ENCODE assay signal across 8 mouse cellular contexts in the genomic region with DNA sequence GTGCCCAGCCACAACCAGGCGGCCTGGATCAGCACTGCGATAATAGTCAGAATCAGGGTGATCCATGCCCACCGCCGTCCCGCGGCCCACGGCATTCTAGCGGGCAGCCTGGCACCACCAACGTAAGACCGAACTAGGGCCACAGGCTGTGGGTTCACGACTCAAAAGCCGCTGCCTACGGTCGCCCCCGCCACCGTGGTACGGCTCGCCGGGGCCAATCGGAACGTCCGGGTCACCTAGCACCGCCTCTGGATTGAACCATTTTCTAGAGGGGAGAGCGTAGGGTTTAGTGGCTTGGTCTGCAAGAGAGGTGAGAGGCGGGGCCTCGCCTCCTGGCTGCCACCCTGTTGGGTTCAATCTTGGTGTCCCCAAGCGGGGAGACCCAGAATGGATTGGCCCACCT. TPM values are rescaled to one million over a fixed set of nuclear protein-coding genes. Genes with fewer than 3 reads are reported as not detected.
DNase-seq lines count a peak whose midpoint lies in the region; ATAC-seq and TF ChIP-seq lines count a peak whose summit lies in the region.

No protein-coding gene starts in this region.

- peaks cover 5% of the 10 kb centered on the region for H3K9me3 ChIP-seq in forebrain, embryonic 10.5 days
- peaks cover 4% of the 10 kb centered on the region for H3K9me3 ChIP-seq in heart, embryonic 16.5 days (replicated peaks; ENCODE audit: control insufficient read depth, low read length)
- H3K9me3 ChIP-seq in liver, embryonic 16.5 days (replicated peaks; ENCODE audit: control insufficient read depth, low read length), result no peaks in the 10 kb centered on the region
- 0 out of 2 replicates have a peak, but pooled peaks cover 4% of the 10 kb centered on the region for H3K9me3 ChIP-seq in neural tube, embryonic 13.5 days

- H3K4me2 ChIP-seq in heart, embryonic 16.5 days (ENCODE audit: low read depth, low read length), result peak overlapping the region; percentile 91
- peak overlapping the region; percentile 97 for H3K4me2 ChIP-seq in liver, embryonic 16.5 days (ENCODE audit: low read depth, low read length)
- peak overlapping the region; percentile 84 for H3K4me2 ChIP-seq in neural tube, embryonic 13.5 days

- peak; percentile 96 for ATAC-seq in heart, embryonic 16.5 days (replicated peaks; ENCODE audit: extremely low read depth, insufficient read depth, low FRiP score)
- peak; percentile 96 for ATAC-seq in liver, embryonic 16.5 days (ENCODE audit: low read depth)
- ATAC-seq in neural tube, embryonic 13.5 days (ENCODE audit: low read depth), result peak; percentile 97

- TF ChIP-seq POLR2A in testis, adult 2 months (IDR thresholded peaks at IDR 0.05; ENCODE audit: control insufficient read depth, low read depth, low read length), result peak; percentile 94

- peak overlapping the region; percentile 84 for H3K4me3 ChIP-seq in forebrain, embryonic 10.5 days
- peak overlapping the region; percentile 83 for H3K4me3 ChIP-seq in heart, embryonic 16.5 days (ENCODE audit: low read length)
- peak overlapping the region; percentile 73 for H3K4me3 ChIP-seq in liver, embryonic 16.5 days (ENCODE audit: low read depth, low read length)
- H3K4me3 ChIP-seq in neural tube, embryonic 13.5 days, result peak overlapping the region; percentile 79
- H3K4me3 ChIP-seq in testis, adult 2 months (ENCODE audit: control insufficient read depth, low read depth, low read length), result peak overlapping the region; percentile 94

- H3K4me1 ChIP-seq in forebrain, embryonic 10.5 days, result peaks cover 28% of the 10 kb centered on the region
- peaks cover 11% of the 10 kb centered on the region for H3K4me1 ChIP-seq in heart, embryonic 16.5 days (ENCODE audit: control insufficient read depth, insufficient read depth, low read length)
- H3K4me1 ChIP-seq in liver, embryonic 16.5 days (ENCODE audit: control insufficient read depth, low read depth, low read length), result peaks cover 15% of the 10 kb centered on the region
- peaks cover 19% of the 10 kb centered on the region for H3K4me1 ChIP-seq in neural tube, embryonic 13.5 days (replicated peaks)
- peaks cover 12% of the 10 kb centered on the region for H3K4me1 ChIP-seq in testis, adult 2 months (ENCODE audit: control insufficient read depth, insufficient read depth, low read length)

- H3K27ac ChIP-seq in forebrain, embryonic 10.5 days, result peak overlapping the region; percentile 90
- H3K27ac ChIP-seq in heart, embryonic 16.5 days (ENCODE audit: low read length), result peak overlapping the region; percentile 88
- peak overlapping the region; percentile 77 for H3K27ac ChIP-seq in liver, embryonic 16.5 days (ENCODE audit: low read length)
- peak overlapping the region; percentile 87 for H3K27ac ChIP-seq in neural tube, embryonic 13.5 days (replicated peaks)
- peak overlapping the region; percentile 88 for H3K27ac ChIP-seq in testis, adult 2 months (ENCODE audit: control insufficient read depth, insufficient read depth, low read depth, low read length)

- peaks cover 20% of the 10 kb centered on the region for H3K36me3 ChIP-seq in forebrain, embryonic 10.5 days (replicated peaks)
- H3K36me3 ChIP-seq in heart, embryonic 16.5 days (ENCODE audit: control insufficient read depth, insufficient read depth), result peaks cover 8% of the 10 kb centered on the region
- H3K36me3 ChIP-seq in liver, embryonic 16.5 days (ENCODE audit: control insufficient read depth, insufficient read depth), result no peaks in the 10 kb centered on the region
- peaks cover 12% of the 10 kb centered on the region for H3K36me3 ChIP-seq in neural tube, embryonic 13.5 days
- no peaks in the 10 kb centered on the region for H3K36me3 ChIP-seq in testis, adult 2 months (ENCODE audit: control insufficient read depth, insufficient read depth, low read length)

- H3K27me3 ChIP-seq in forebrain, embryonic 10.5 days (ENCODE audit: poor library complexity, severe bottlenecking), result no peaks in the 10 kb centered on the region
- no peaks in the 10 kb centered on the region for H3K27me3 ChIP-seq in heart, embryonic 16.5 days (ENCODE audit: control insufficient read depth, insufficient read depth, low read length)
- no peaks in the 10 kb centered on the region for H3K27me3 ChIP-seq in liver, embryonic 16.5 days (ENCODE audit: control insufficient read depth, insufficient read depth, low read depth, low read length)
- no peaks in the 10 kb centered on the region for H3K27me3 ChIP-seq in neural tube, embryonic 13.5 days
- H3K27me3 ChIP-seq in testis, adult 2 months (ENCODE audit: control insufficient read depth, insufficient read depth, low read length), result no peaks in the 10 kb centered on the region

- H3K9ac ChIP-seq in heart, embryonic 16.5 days (ENCODE audit: low read length), result peak overlapping the region; percentile 89
- peak overlapping the region; percentile 74 for H3K9ac ChIP-seq in liver, embryonic 16.5 days (ENCODE audit: low read depth, low read length)
- peak overlapping the region; percentile 83 for H3K9ac ChIP-seq in neural tube, embryonic 13.5 days

- WGBS in forebrain, embryonic 10.5 days, result under 1% methylated on average over 27 of the region's 27 CpGs
- WGBS in heart, embryonic 16.5 days, result under 1% methylated on average over 27 of the region's 27 CpGs
- WGBS in liver, embryonic 16.5 days (ENCODE audit: insufficient replicate concordance), result under 1% methylated on average over 27 of the region's 27 CpGs
- WGBS in neural tube, embryonic 13.5 days, result 0% methylated on average over 27 of the region's 27 CpGs

- peak; percentile 83 to 92 for DNase-seq in CD8-positive naive resting alpha-beta T cell, adult 2 months (ENCODE audit: low read depth in 2 of 2, low spot score in 2 of 2)
- peak; percentile 96 for DNase-seq in c-Kit-positive CD71-negative TER-119-negative erythroid progenitor cells, embryonic 14.5 days (ENCODE audit: low read depth)
- peak; percentile 93 for DNase-seq in forebrain, embryonic 10.5 days (ENCODE audit: extremely low spot score, low spot score)
- peak; percentile 90 to 95 for DNase-seq in kidney, postnatal 4 days

- no peak for TF ChIP-seq CTCF in testis, adult 2 months (IDR thresholded peaks at IDR 0.05; ENCODE audit: control insufficient read depth, insufficient read depth, insufficient replicate concordance, low read depth, low read length)

RNA-seq across cellular contexts. Expression of a gene that starts 10.2 kb away (rescaled TPM):
- polyA plus RNA-seq in forebrain, embryonic 10.5 days (2016; fragmentation: Nextera tagmentation; extraction: Ambion mirVana), result 1.1 and 1.4 TPM in 2 replicates
- polyA plus RNA-seq in heart, embryonic 16.5 days (2015; fragmentation: Nextera tagmentation; extraction: Ambion mirVana), result not detected in 2 replicates
- not detected in 2 replicates for polyA plus RNA-seq in liver, embryonic 16.5 days (2015; fragmentation: Nextera tagmentation; extraction: Ambion mirVana)
- polyA plus RNA-seq in neural tube, embryonic 13.5 days (2015; fragmentation: Nextera tagmentation; extraction: Ambion mirVana), result 1.6 and 2.2 TPM in 2 replicates
- 0.12 and 0.17 TPM in 2 replicates for polyA plus RNA-seq in testis, adult 2 months (2012; rRNA removed)

RNA-seq across cellular contexts. Expression of a gene that starts 13.9 kb away (rescaled TPM):
- polyA plus RNA-seq in forebrain, embryonic 10.5 days (2016; fragmentation: Nextera tagmentation; extraction: Ambion mirVana), result 23.6 and 23.7 TPM in 2 replicates
- polyA plus RNA-seq in heart, embryonic 16.5 days (2015; fragmentation: Nextera tagmentation; extraction: Ambion mirVana), result 60.6 and 69.8 TPM in 2 replicates
- 34.7 and 40.8 TPM in 2 replicates for polyA plus RNA-seq in liver, embryonic 16.5 days (2015; fragmentation: Nextera tagmentation; extraction: Ambion mirVana)
- polyA plus RNA-seq in neural tube, embryonic 13.5 days (2015; fragmentation: Nextera tagmentation; extraction: Ambion mirVana), result 35.4 and 38.0 TPM in 2 replicates
- polyA plus RNA-seq in testis, adult 2 months (2012; rRNA removed), result 11.1 and 13.6 TPM in 2 replicates

RNA-seq across cellular contexts. Expression of a gene that starts 14.8 kb away (rescaled TPM):
- polyA plus RNA-seq in forebrain, embryonic 10.5 days (2016; fragmentation: Nextera tagmentation; extraction: Ambion mirVana), result 102 and 103 TPM in 2 replicates
- 60.5 and 61.7 TPM in 2 replicates for polyA plus RNA-seq in heart, embryonic 16.5 days (2015; fragmentation: Nextera tagmentation; extraction: Ambion mirVana)
- 50.6 and 57.0 TPM in 2 replicates for polyA plus RNA-seq in liver, embryonic 16.5 days (2015; fragmentation: Nextera tagmentation; extraction: Ambion mirVana)
- polyA plus RNA-seq in neural tube, embryonic 13.5 days (2015; fragmentation: Nextera tagmentation; extraction: Ambion mirVana), result 75.1 and 75.2 TPM in 2 replicates
- polyA plus RNA-seq in testis, adult 2 months (2012; rRNA removed), result 21.0 and 22.3 TPM in 2 replicates

RNA-seq across cellular contexts. Expression of a gene that starts 18.2 kb away (rescaled TPM):
- polyA plus RNA-seq in forebrain, embryonic 10.5 days (2016; fragmentation: Nextera tagmentation; extraction: Ambion mirVana), result 141 and 142 TPM in 2 replicates
- polyA plus RNA-seq in heart, embryonic 16.5 days (2015; fragmentation: Nextera tagmentation; extraction: Ambion mirVana), result 137 and 141 TPM in 2 replicates
- 56.9 and 62.0 TPM in 2 replicates for polyA plus RNA-seq in liver, embryonic 16.5 days (2015; fragmentation: Nextera tagmentation; extraction: Ambion mirVana)
- polyA plus RNA-seq in neural tube, embryonic 13.5 days (2015; fragmentation: Nextera tagmentation; extraction: Ambion mirVana), result 278 and 317 TPM in 2 replicates
- 84.2 and 90.3 TPM in 2 replicates for polyA plus RNA-seq in testis, adult 2 months (2012; rRNA removed)

RNA-seq across cellular contexts. Expression of a gene that starts 27.8 kb away (rescaled TPM):
- polyA plus RNA-seq in forebrain, embryonic 10.5 days (2016; fragmentation: Nextera tagmentation; extraction: Ambion mirVana), result 97.3 and 98.1 TPM in 2 replicates
- polyA plus RNA-seq in heart, embryonic 16.5 days (2015; fragmentation: Nextera tagmentation; extraction: Ambion mirVana), result 46.1 and 48.4 TPM in 2 replicates
- polyA plus RNA-seq in liver, embryonic 16.5 days (2015; fragmentation: Nextera tagmentation; extraction: Ambion mirVana), result 27.1 and 27.2 TPM in 2 replicates
- 62.6 and 63.4 TPM in 2 replicates for polyA plus RNA-seq in neural tube, embryonic 13.5 days (2015; fragmentation: Nextera tagmentation; extraction: Ambion mirVana)
- polyA plus RNA-seq in testis, adult 2 months (2012; rRNA removed), result 21.8 and 27.5 TPM in 2 replicates

Comparison
In these comparisons a context has a peak if more than half of its experiments do, and no peak if none do; other contexts are left out.
1. Peak in every context shown above with its lines: DNase-seq, ATAC-seq, H3K4me3 ChIP-seq and H3K27ac ChIP-seq.